Mouse (Mus musculus): Measurements from ENCODE around the gene Stx16.

Gene Stx16

DNA sequence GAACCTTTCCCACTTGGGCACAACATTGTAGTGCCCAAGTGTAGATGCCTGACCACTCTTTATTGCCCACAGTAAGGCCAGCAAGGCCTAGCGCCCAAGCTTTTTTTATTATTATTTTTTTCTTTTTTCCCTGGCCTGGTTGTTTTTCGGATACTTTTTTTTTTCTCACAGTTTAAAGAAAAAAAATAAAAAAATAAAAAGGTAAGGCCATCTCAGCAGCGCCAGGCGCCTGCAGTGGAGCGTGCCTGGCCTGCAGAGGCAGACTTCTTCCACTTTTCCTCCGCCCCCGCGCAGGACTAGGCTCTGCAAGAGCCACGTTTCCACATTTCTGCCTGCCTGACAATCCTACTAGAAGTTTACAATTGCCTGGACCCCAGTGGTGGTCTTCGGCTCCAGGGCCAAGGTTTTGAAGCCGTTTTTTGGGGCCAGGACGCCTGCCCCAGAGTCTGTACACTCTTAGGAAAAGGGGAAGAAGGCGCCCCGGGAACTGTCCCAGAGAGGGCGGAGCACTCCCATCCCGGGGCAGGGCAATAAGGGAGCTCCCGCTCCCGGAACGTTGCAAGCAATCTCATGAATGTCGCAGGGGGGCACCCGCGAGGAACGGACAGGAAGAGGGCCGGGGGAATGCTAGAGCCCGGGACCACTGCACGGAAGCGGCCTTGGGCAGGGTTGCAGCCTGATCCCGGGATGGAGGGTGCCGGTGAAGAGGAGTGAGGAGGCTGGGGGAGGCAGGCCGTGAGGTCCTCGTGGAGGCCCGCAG lies at the start of gene Stx16:
Gene Stx16, plus strand, starts transcription at position 636 of the 760 bp plus-strand sequence.
- peak; percentile 86 for DNase-seq (ENCODE audit: low spot score in 2 of 2)

DNA sequence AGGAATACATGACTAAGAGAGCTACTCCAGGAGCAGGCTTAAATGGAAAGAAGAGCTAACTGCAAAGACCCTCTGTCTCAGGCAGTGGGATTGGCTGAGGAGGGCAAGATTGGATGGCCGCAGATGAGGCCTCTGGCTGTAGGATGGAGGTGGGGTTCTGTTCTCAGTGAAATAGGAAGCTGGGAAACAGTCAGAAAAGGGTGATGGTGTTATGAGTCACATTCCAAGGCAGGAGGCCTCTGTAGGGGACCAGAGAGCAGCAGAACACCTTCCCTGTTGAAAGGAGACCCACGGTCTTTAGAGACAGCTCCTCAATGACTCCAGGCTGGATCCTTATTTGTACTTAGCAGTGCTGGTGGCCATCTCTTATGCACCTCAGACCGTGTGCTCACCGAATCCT lies 49.7 kb upstream of the Stx16 start:
- no peak for DNase-seq (ENCODE audit: low spot score in 2 of 2)

DNA sequence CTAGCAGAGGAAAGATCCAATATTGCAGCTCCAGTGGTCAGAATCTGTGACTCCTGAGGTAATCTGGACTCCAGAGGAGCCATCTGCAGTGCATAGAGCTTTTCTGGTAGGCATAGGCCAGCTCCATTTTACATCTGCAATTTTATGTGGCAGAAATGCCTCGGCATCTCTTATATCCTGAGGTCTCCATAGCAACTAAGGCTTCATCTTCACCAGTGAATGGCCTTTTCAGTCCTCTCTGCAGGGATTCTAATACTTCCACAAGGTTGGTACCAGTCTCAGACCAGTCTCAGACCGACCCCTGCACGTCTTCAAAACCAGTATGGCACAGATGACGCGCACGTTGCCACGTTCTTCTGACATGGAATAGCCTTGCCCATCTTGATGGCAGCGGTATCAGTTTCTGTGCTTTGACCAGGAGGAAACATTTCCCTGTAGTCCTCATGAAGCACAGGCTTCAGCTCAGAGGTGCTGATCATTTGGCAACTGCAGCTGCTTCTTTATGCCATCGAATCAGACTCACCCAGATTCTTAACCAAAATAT lies 42.8 kb upstream of the Stx16 start:
- no peak for DNase-seq (ENCODE audit: low spot score in 2 of 2)

DNA sequence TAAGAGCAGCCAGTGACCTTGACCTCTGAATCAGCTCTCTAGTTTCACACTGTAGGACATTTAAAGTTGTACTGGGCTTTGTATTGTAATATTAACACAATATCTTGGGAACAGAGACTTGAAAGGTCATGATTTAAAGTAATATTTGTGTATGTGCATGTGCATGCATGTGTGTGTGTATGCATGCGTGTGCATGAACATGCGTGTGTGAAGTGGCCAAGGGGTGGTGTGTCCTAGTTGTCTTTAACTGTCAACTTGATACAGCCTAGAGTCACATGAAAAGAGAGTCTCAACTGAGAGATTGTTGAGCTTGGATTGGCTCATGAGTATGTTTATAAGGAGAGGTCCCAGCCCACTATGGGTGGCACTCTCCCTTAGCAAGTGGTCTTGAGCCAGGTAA lies 28.5 kb upstream of the Stx16 start:
- DNase-seq (ENCODE audit: low spot score in 2 of 2), result no peak

DNA sequence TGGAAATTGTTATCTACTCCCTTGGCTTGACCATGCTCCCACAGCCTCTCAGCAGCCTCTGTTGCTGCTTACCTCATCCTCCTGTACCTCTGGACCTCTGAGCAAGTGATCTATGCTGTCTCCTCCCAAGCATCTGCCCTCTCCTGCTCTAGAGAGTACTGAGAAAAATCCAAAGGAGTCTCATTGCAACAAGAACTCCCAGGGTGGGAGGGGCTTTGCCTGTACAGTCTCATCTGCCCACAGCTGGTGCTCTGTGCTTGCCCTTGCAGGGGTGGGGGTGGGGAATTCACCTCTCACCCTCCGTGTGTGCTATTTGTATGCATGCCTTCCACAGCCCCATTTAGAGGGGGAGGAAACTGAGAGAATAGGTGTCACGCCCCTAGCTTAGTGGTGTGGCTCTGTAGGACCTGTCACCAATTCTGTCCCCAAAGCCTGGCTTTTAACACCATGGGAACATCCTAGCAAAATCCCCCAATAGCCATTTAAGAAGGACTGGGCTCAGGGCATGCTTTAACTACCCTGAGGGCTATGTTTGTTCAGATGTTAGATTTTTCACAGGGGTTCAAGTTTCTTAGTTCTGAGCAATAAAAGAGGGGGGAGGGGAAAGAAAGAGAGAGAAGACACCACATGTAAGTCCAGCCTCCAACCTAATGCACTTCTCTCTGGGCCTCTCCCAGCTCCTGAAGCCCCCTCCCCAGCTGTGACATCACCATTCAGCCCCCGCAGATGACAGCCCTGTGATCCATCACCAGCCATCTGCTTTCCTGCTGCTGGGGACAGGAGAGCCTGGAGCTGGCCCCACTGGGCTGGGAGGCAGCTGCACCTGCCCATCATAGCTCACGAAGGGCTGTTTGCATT lies 26.4 kb upstream of the Stx16 start:
- no peak for DNase-seq (ENCODE audit: low spot score in 2 of 2)

DNA sequence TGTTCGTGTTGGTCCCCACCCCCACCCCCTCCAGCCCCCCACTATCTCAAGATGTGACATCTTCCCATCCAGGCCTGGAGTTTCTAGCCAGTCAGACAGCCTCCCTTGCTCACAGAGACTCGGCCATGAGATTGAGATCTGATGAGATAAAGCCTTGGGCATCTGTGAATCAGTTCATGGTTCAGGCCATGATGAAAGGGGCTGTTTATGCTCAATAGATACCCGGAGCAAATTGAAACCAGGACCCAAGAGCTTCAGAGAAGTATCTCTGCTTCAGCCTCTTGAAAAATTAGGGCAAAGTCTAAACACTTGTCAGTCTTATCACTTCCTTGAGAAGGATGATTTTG lies 25.8 kb upstream of the Stx16 start:
- DNase-seq (ENCODE audit: low spot score in 2 of 2), result no peak

DNA sequence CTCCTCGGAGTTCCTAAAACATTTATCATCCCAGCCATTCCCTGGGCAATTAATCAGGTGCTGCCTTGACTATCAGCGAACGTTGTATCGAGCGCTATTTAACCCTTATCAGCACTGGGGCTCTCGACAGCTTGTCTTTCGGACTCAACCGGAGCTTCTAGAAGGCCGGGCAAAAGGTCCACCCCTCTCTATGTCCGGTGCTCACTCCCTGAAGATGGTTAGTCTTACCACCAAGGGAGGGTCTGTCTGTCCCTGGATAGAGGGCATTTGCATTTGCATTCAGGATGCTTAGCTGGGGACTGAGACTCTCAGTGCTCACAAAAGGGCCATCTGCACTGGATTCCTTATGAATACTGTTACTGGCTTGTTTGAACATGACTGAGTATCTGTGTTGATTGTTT lies 25.0 kb upstream of the Stx16 start:
- DNase-seq (ENCODE audit: low spot score in 2 of 2), result no peak

DNA sequence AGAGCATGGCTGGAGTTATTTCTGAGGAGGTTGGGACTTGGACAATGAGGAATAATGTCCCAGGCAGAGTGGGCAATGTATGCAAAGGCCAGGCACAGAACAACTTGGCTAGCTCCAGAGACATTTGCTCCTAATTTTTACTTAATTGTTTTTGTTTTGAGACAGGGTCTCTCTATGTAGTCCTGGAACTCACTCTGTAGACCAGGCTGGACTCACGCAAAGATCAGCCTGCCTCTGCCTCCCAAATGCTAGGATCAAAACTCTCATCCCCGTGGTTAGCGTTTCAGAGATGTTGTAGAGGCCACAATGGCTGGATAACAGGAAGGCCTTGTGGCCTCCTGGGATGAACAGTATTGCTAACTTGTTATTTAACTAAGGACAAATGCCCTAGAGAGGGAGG lies 21.6 kb upstream of the Stx16 start:
- no peak for DNase-seq (ENCODE audit: low spot score in 2 of 2)

DNA sequence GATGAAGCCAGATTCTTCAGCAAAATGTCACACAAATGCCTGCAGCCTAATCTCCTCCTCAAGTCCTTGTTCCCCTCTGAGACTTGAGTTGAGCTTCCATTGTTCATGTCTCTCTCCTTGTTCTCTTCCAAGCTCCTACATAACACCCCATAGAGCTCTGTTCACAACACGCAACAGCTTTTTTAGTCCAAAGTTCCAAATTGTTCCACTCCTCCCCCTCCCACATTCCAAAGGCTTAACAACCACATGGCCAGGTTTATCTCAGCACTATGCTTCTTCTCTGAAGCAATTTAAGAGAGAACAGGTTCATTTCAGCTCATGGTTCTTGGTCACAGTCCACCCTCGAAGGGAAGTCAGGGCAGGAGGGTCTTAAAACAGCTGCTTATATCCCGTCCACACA lies 18.4 kb upstream of the Stx16 start:
- no peak for DNase-seq (ENCODE audit: low spot score in 2 of 2)

DNA sequence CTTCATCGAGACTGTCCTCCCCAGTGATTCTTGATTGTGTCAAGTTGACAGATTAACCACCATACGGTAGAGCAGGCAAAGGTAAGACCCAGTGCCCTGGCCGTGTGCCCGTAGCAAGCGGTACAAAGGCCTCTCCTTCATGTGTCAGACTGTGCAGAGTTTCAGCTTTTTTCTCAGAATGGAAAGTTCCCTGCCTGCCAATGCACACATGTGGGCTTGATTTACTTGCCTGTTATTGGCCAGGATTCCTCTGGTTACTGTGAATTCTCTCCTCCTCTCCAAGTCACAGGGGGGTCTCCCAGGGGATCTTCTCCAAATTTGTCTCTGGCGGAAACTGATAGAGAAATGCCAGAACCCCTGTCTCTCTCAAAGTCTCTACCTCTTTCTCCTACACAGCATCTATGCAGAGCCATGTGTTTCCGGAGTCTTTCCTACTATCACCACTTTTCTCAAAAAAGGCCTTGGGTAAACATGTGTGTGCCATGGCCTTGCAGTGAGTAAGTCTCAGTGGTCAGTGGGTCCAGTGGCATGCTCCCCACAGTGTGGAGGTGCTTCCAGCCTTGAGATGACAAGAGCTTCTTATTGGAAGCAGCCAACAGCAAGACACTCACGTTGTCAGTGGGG lies 17.7 kb upstream of the Stx16 start:
- no peak for DNase-seq (ENCODE audit: low spot score in 2 of 2)

DNA sequence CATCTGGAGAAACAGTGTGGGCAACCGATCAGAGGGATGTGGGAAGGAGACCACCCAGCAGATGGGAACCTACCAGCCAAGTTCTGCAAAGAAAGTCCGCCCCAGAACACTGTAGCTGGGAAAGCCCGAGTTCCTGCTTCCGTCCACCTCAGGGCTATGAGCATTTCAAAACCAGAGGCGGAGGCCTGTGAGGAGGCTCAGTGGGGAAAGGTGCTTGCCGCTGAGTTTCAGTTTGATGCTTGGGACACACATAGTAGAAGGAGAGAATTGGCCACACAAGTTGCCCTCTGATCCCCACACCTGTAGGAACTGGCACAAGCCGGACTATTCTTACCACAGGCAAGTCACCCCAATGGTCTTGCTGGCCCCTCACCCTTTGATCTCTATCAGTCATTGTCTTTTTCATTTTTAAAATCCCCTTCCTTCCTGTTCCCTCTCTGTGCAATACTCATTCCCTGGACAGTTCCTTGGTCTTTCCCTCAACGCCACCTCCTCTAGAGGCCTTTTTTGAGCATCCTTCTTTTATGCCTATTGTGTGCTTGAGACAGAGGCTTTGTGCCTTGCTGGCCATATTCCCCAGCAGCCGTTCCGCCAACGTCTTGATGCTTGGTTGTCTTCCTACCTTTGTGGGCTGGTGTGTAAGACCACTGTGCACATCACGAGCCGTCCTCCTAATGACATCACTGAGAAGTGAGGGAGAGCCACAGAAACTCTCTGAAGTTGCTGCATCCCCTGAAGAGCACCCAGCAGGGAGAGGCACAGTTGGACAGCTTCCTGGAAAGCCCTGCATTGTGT lies 16.3 kb upstream of the Stx16 start:
- no peak for DNase-seq (ENCODE audit: low spot score in 2 of 2)

DNA sequence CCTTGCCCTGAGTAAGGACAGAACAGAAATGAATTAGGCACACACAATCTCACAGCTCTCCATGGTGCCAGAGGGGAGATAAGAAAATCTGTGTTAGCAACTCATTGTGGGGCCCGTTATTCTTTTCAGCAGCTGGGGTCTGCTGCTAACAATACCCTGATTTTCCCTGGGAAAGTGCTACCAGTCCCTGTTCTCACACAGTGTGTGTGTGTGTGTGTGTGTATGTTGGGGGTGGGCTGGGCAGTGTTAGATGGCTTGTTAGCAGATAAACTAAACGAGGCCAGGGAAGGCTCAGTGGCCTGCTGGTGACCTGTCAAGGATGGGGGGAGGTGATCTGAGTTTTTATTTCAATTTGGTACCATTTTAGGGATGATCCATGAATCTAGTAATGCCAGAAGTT lies 14.9 kb upstream of the Stx16 start:
- no peak for DNase-seq (ENCODE audit: low spot score in 2 of 2)

DNA sequence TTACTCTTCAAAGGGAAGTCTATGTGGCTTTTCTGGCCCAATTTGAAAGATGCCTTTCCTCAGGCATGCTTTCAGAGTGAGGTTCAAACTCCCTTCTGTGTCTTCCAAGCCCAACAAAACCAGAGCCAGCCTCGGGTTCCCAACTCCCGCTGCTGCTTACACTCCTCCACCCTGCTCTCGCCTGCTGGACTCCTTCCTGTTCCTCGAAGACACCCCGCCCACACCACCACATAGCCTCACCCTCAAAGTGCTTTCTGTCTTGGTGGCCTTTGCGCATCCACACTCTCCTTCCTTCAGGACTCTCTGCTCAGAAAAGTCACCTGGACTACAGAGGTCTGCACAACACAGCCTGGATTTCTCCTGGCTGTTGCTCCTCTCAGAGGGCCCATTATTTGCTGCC lies 13.0 kb upstream of the Stx16 start:
- no peak for DNase-seq (ENCODE audit: low spot score in 2 of 2)

DNA sequence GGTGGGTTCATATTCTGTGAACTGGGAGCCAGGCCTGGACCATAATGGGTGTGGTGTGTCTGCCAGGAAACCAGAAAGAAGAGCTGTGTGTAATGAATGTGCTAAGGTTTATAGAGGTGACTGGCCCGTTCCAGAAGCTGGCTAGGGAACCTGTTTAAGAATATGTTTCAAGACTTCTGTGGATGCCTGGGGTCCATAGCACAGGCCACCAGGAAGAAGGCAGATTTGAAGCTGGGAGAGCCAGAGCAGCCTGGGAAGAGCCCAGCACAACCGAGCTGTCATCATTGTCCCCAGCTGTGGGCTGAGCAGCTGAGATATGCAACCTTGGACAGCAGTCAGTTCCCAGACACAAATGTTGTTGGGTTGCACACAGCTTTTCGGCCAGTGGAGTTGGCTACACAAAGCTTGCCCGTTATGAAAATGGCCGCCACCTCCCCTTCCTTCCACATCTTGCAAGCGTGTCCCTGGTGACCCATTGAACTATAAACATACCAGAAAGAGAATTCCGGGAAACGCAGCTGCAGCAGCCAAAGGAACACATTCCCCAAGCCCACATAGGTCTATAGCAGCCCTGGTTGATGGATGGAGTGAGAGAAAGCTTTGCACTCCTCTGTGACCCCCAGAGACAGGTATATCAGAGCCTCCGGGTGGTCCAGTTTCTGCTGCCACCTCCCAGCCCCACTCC lies 12.4 kb upstream of the Stx16 start:
- DNase-seq (ENCODE audit: low spot score in 2 of 2), result no peak

DNA sequence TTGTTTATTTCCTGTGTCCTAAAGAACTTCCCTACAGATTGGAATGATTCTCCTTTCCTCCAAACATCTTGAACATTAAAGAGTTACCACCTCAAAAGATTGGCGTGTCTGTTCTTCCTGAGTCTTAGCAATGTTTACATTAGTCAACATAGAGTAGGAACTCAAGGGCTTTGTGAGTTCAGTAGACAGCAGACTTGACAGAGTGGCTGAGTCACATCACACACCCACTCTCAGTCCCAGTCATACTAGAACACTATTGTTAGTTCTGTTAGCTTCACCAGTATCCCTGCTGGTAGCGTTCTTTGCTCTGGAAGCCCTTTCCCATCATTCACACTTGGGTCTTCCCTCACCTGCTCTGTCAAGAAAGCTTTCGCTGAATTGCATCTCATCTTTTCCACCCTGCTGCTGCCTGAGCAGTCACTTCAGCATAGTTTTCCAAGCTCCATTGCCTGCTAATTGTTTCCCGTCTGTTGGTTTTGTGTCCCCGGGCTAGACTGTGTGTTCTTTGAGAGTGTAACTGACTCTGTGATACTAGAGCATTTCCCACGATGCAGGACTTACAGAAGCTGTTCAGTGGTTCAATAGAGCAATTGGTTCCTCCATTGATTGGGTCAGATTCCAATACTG lies 8.2 kb upstream of the Stx16 start:
- no peak for DNase-seq (ENCODE audit: low spot score in 2 of 2)

DNA sequence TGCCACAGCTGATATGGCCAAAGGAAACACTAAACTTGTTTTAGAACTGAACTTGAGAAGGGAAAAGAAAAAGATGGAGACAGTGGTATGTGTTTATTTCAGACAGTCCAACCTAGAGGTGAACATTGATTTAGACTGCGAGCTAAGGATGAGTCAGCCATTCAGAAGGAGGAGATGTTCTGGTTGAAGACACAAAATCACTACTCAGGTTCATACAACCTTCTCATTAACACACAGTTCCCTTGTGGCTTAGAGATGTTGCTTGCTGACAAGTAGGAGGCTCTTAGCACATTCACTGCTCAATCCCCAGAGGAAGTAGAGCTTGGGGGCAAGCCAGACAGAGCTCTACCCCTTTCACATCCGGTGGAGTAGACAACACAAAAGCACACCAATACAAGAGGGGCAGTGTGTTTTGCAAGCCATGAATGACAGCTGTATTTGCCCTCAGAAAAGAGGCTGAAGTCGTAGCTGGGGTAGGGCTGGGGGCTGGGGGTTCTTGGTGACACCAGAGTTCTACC lies 6.5 kb upstream of the Stx16 start:
- no peak for DNase-seq (ENCODE audit: low spot score in 2 of 2)

DNA sequence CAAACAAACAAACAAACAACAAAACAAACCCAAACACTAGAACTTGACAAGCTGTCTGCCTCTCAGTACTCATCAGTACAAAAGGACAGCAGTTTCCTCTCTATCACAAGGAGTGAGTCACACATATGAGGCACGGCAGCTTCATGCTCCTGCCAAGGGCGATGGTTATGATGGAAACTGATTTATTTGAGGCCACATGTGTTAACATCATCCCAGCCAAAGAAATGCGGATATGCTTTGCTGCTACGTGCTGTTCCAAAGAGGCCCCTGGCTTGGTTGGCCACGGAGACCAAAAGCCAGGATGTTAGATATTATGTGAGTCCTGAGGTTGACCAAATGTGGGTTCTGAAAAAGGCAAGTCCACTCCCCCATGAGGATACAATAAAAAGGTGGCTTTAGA lies 4.7 kb upstream of the Stx16 start:
- DNase-seq (ENCODE audit: low spot score in 2 of 2), result no peak

DNA sequence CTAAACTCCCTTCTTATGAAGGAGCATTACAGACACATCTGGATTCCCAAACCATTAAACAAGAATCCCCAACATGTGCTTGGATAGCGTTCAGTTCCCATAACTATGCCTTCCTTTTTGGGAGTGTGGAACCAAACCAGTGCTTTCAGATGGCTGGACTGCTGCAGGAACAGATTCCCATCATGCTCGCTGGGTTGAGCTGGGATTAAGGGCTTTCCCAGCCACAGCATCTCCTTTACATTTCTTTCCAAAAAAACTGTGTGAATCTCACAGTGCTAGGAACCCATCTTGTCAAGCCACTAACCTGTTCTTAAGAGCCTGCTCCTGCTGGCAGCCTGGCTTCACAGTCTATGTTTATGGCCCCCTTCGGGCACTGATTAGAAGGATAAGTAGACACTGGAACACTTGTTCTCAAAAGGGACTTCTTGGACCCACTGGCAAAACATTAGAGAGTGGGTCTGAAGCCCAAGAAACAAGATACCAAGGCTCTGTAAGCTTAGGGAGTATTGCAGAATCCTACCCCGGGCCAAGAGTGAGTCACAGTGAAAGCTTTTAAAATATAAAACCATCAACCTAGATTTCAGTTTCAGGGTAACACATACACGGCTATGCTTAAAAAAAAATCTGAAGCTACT lies 2.8 kb upstream of the Stx16 start:
- no peak for DNase-seq (ENCODE audit: low spot score in 2 of 2)

DNA sequence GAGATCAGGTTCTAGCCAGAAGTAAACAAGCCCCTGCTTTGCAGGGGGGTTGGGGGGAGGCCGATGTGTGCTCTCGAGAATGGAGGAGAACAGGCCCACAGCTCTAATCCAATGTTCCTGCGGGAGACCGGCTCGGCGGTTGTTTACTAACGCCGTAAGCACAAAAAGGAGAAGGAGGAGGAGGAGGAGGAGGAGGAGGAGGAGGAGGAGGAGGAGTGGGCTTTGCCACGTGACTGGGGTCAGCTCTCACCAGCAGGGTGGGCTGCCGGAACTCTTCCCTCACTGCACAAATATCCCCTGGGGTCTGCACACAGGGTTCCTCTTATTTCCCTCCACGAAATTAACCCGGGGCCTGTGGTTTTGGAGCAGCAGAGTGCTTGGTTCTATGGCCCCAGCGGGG lies 1.5 kb upstream of the Stx16 start:
- no peak for DNase-seq (ENCODE audit: low spot score in 2 of 2)

DNA sequence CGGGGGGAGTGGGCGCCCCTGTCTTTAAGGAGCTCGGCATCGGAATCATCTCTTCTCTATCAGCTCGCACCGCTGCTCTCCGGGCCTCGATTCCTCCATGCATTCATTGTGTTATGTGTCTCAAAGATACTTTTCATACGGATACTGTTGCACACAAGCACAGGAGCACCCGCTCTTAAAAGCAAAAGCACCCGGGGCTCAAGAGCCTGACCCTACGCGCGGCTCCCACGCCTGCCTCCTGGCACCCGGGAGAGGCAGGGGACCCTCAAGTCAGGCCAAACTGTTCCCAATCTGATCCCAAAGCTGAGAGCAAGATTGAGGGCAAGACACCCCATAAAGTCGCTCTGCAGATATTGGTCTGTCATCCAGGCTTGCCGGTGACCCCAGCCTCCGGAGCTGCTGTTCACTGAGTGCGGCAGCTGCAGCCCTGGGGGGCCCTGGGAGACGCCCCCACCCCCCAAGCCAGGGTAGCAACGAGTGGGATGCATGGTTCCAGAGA lies 987 bp upstream of the Stx16 start:
- peak in 1 of 2 experiments; percentile 13 for DNase-seq (ENCODE audit: low spot score in 2 of 2)
